Comparison of ENCODE assay signal across 9 mouse cellular contexts in the genomic region with DNA sequence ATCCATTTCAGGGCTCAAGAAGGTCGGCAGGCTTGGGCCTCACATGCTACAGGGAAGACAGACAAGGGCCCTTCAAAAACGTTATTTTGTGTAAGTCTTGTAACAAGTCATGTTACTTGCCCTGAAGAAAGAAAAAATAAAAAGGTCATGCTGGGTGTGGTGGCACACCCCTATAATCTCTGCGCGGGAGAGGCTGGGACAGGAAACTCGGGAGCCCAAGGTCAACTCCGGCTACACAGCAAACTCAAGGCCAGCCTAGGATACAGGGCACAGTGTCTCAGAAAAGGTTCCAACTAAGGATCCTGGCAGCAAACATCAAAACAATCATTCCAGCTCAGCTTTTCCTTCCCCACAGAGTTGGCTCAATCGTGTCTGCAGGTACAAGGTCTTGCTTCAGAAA.
DNase-seq lines count a peak whose midpoint lies in the region; ATAC-seq and TF ChIP-seq lines count a peak whose summit lies in the region.
"Had no signal": no experiment of that assay in that cellular context is flagged by ENCODE, and none has a peak within 500 bp of the region (broad histone marks: within the 10 kb centered on the region; RNA-seq: fewer than 3 reads in every experiment).

No protein-coding gene starts in this region.

- H3K9ac ChIP-seq in limb, embryonic 15.5 days: no peak overlapping the region
- H3K9ac ChIP-seq in embryonic facial prominence, embryonic 12.5 days: no peak overlapping the region
- H3K9ac ChIP-seq in heart, embryonic 15.5 days: no peak overlapping the region
- H3K9ac ChIP-seq in stomach, postnatal 0 days (ENCODE audit: low read length): no peak overlapping the region

- no peaks in the 10 kb centered on the region for H3K36me3 ChIP-seq in limb, embryonic 15.5 days
- H3K36me3 ChIP-seq in limb, embryonic 10.5 days: no peaks in the 10 kb centered on the region
- H3K36me3 ChIP-seq in embryonic facial prominence, embryonic 12.5 days: no peaks in the 10 kb centered on the region
- no peaks in the 10 kb centered on the region for H3K36me3 ChIP-seq in heart, embryonic 15.5 days
- H3K36me3 ChIP-seq in stomach, postnatal 0 days (ENCODE audit: control insufficient read depth, insufficient read depth, low read length): no peaks in the 10 kb centered on the region

- no peaks in the 10 kb centered on the region for H3K27me3 ChIP-seq in limb, embryonic 15.5 days
- no peaks in the 10 kb centered on the region for H3K27me3 ChIP-seq in limb, embryonic 10.5 days (ENCODE audit: low read depth, poor library complexity, severe bottlenecking)
- no peaks in the 10 kb centered on the region for H3K27me3 ChIP-seq in embryonic facial prominence, embryonic 12.5 days
- no peaks in the 10 kb centered on the region for H3K27me3 ChIP-seq in heart, embryonic 15.5 days
- no peaks in the 10 kb centered on the region for H3K27me3 ChIP-seq in stomach, postnatal 0 days (ENCODE audit: control insufficient read depth, insufficient read depth, low read length)

- H3K4me3 ChIP-seq in limb, embryonic 15.5 days: no peak overlapping the region
- H3K4me3 ChIP-seq in limb, embryonic 10.5 days: no peak overlapping the region
- no peak overlapping the region for H3K4me3 ChIP-seq in embryonic facial prominence, embryonic 12.5 days
- H3K4me3 ChIP-seq in heart, embryonic 15.5 days: no peak overlapping the region
- no peak overlapping the region for H3K4me3 ChIP-seq in stomach, postnatal 0 days (ENCODE audit: low read depth, low read length)

- no peak overlapping the region for H3K4me2 ChIP-seq in limb, embryonic 15.5 days
- no peak overlapping the region for H3K4me2 ChIP-seq in embryonic facial prominence, embryonic 12.5 days (replicated peaks)
- no peak overlapping the region for H3K4me2 ChIP-seq in heart, embryonic 15.5 days
- H3K4me2 ChIP-seq in stomach, postnatal 0 days (replicated peaks; ENCODE audit: low read depth): no peak overlapping the region

- TF ChIP-seq CTCF in stomach, postnatal 0 days (IDR thresholded peaks at IDR 0.05; ENCODE audit: low read depth): no peak

- no peak for ATAC-seq in limb, embryonic 15.5 days (ENCODE audit: insufficient number of reproducible peaks, low FRiP score, low TSS enrichment, low read depth)
- ATAC-seq in embryonic facial prominence, embryonic 12.5 days (ENCODE audit: insufficient number of reproducible peaks, insufficient read depth, low FRiP score, low TSS enrichment): no peak
- no peak for ATAC-seq in heart, embryonic 15.5 days (replicated peaks; ENCODE audit: insufficient number of reproducible peaks, insufficient read depth, low FRiP score, low read depth)
- ATAC-seq in stomach, postnatal 0 days (ENCODE audit: low FRiP score, low TSS enrichment): peak; percentile 66
- ATAC-seq: midbrain, embryonic 16.5 days had no signal

- TF ChIP-seq EP300 in stomach, postnatal 0 days (optimal IDR thresholded peaks at IDR 0.05): no peak

- H3K4me1 ChIP-seq in limb, embryonic 15.5 days: peaks cover 32% of the 10 kb centered on the region
- peaks cover 15% of the 10 kb centered on the region for H3K4me1 ChIP-seq in limb, embryonic 10.5 days
- H3K4me1 ChIP-seq in embryonic facial prominence, embryonic 12.5 days: peaks cover 42% of the 10 kb centered on the region
- peaks cover 57% of the 10 kb centered on the region for H3K4me1 ChIP-seq in heart, embryonic 15.5 days (replicated peaks)
- peaks cover 10% of the 10 kb centered on the region; the same call in 1 of the 2 replicates for H3K4me1 ChIP-seq in stomach, postnatal 0 days (replicated peaks; ENCODE audit: control insufficient read depth, insufficient read depth)

- 47% methylated on average over 7 of the region's 7 CpGs for WGBS in limb, embryonic 15.5 days
- 76% methylated on average over 7 of the region's 7 CpGs for WGBS in limb, embryonic 10.5 days
- WGBS in embryonic facial prominence, embryonic 12.5 days: 47% methylated on average over 7 of the region's 7 CpGs
- WGBS in heart, embryonic 15.5 days: 44% methylated on average over 7 of the region's 7 CpGs
- 22% methylated on average over 7 of the region's 7 CpGs for WGBS in stomach, postnatal 0 days

- H3K27ac ChIP-seq in limb, embryonic 15.5 days: 0 out of 2 replicates have a peak overlapping the region, but pooled peaks have one; percentile 5
- H3K27ac ChIP-seq in limb, embryonic 10.5 days: no peak overlapping the region
- H3K27ac ChIP-seq in embryonic facial prominence, embryonic 12.5 days: peak overlapping the region; percentile 41; the same call in 1 of the 2 replicates
- peak overlapping the region; percentile 31; the same call in 1 of the 2 replicates for H3K27ac ChIP-seq in heart, embryonic 15.5 days
- peak overlapping the region; percentile 67 for H3K27ac ChIP-seq in stomach, postnatal 0 days (replicated peaks)

- H3K9me3 ChIP-seq in limb, embryonic 15.5 days: no peaks in the 10 kb centered on the region
- no peaks in the 10 kb centered on the region for H3K9me3 ChIP-seq in limb, embryonic 10.5 days (replicated peaks)
- H3K9me3 ChIP-seq in embryonic facial prominence, embryonic 12.5 days: no peaks in the 10 kb centered on the region
- no peaks in the 10 kb centered on the region for H3K9me3 ChIP-seq in heart, embryonic 15.5 days (replicated peaks)
- H3K9me3 ChIP-seq in stomach, postnatal 0 days (ENCODE audit: control insufficient read depth, low read length): no peaks in the 10 kb centered on the region

- no peak for DNase-seq in limb, embryonic 10.5 days (ENCODE audit: low spot score)
- peak; percentile 79 for DNase-seq in stomach, postnatal 0 days (ENCODE audit: low spot score)
- DNase-seq in right cerebral cortex, adult 2 months (ENCODE audit: low spot score in 2 of 2): no peak
- DNase-seq in layer of hippocampus, postnatal 36 days: no peak
- DNase-seq in cerebellum, adult 18-20 months: no peak
